Comparison of ENCODE assay signal across 13 mouse cellular contexts in genomic region chr4:68574610-68575167, GRCm38 (mm10).
A peak's percentile ranks its signal among the peaks of the same experiment; 100 is the strongest.
DNase-seq lines count a peak whose midpoint lies in the region; ATAC-seq lines count a peak whose summit lies in the region.
"Had no signal": no experiment of that assay in that cellular context is flagged by ENCODE, and none has a peak within 500 bp of the region (broad histone marks: within the 10 kb centered on the region; RNA-seq: fewer than 3 reads in every experiment).

No protein-coding gene starts in this region.

- WGBS in kidney, embryonic 16.5 days: 78% methylated on average over 4 of the region's 4 CpGs

- H3K4me3 ChIP-seq in kidney, embryonic 16.5 days (ENCODE audit: low read length): no peak overlapping the region
- H3K4me3 ChIP-seq: embryonic facial prominence, embryonic 15.5 days; heart, embryonic 13.5 days; midbrain, embryonic 10.5 days; stomach, embryonic 15.5 days had no signal

- DNase-seq in frontal cortex, postnatal 25 days (ENCODE audit: low spot score in 2 of 2): no peak
- DNase-seq in NIH3T3 (ENCODE audit: low read depth): peak; percentile 17
- peak; percentile 20 to 31 for DNase-seq in cerebellum, postnatal 36 days
- peak; percentile 58 to 59 for DNase-seq in layer of hippocampus, postnatal 36 days
- no peak for DNase-seq in testis, postnatal 14 days (ENCODE audit: low spot score)
- DNase-seq: liver had no signal

- no peaks in the 10 kb centered on the region for H3K4me1 ChIP-seq in kidney, embryonic 16.5 days (ENCODE audit: insufficient read depth, low read length)
- H3K4me1 ChIP-seq: embryonic facial prominence, embryonic 15.5 days; heart, embryonic 13.5 days; midbrain, embryonic 10.5 days; stomach, embryonic 15.5 days had no signal

- H3K36me3 ChIP-seq in kidney, embryonic 16.5 days (ENCODE audit: insufficient read depth, low read length): no peaks in the 10 kb centered on the region
- H3K36me3 ChIP-seq: embryonic facial prominence, embryonic 15.5 days; heart, embryonic 13.5 days; midbrain, embryonic 10.5 days; stomach, embryonic 15.5 days had no signal

- no peak overlapping the region for H3K4me2 ChIP-seq in kidney, embryonic 16.5 days (replicated peaks; ENCODE audit: low read depth, low read length)
- H3K4me2 ChIP-seq: embryonic facial prominence, embryonic 15.5 days; heart, embryonic 13.5 days; stomach, embryonic 15.5 days had no signal

- H3K9me3 ChIP-seq in kidney, embryonic 16.5 days (ENCODE audit: low read length): no peaks in the 10 kb centered on the region
- H3K9me3 ChIP-seq: embryonic facial prominence, embryonic 15.5 days; heart, embryonic 13.5 days; midbrain, embryonic 10.5 days; stomach, embryonic 15.5 days had no signal

- H3K9ac ChIP-seq in kidney, embryonic 16.5 days (replicated peaks; ENCODE audit: low read length): no peak overlapping the region
- H3K9ac ChIP-seq: embryonic facial prominence, embryonic 15.5 days; heart, embryonic 13.5 days; stomach, embryonic 15.5 days had no signal

- ATAC-seq in frontal cortex, adult (ENCODE audit: low TSS enrichment): peak; percentile 72
- no peak for ATAC-seq in kidney, embryonic 16.5 days (ENCODE audit: low FRiP score, low TSS enrichment)
- ATAC-seq in monocyte, adult 5-6 weeks (replicated peaks; ENCODE audit: insufficient number of reproducible peaks, low FRiP score, low TSS enrichment, poor library complexity, severe bottlenecking): no peak

- H3K27ac ChIP-seq in kidney, embryonic 16.5 days (ENCODE audit: low read length): no peak overlapping the region
- H3K27ac ChIP-seq: embryonic facial prominence, embryonic 15.5 days; heart, embryonic 13.5 days; midbrain, embryonic 10.5 days; stomach, embryonic 15.5 days had no signal

- no peaks in the 10 kb centered on the region for H3K27me3 ChIP-seq in kidney, embryonic 16.5 days (ENCODE audit: insufficient read depth, low read length)
- H3K27me3 ChIP-seq: embryonic facial prominence, embryonic 15.5 days; heart, embryonic 13.5 days; stomach, embryonic 15.5 days had no signal

Comparison
In these comparisons a context has a peak if more than half of its experiments do, and no peak if none do; other contexts are left out.
1. DNase-seq: peak in NIH3T3 (single experiment), cerebellum, postnatal 36 days (2 of 2) and layer of hippocampus, postnatal 36 days (2 of 2); none in frontal cortex, postnatal 25 days (0 of 2) and testis, postnatal 14 days (single experiment).